Mouse (Mus musculus) spleen, postnatal 10 days (tissue): ENCODE results near the gene Esyt3.

Experiments used
- DNase-seq, 2 experiments: peaks; one replicate each; pipeline ENCODE4 v3.0.0; 2021 to 2022; ENCODE audit warnings: low spot score in 2 of 2

The Esyt3 gene

DNA sequence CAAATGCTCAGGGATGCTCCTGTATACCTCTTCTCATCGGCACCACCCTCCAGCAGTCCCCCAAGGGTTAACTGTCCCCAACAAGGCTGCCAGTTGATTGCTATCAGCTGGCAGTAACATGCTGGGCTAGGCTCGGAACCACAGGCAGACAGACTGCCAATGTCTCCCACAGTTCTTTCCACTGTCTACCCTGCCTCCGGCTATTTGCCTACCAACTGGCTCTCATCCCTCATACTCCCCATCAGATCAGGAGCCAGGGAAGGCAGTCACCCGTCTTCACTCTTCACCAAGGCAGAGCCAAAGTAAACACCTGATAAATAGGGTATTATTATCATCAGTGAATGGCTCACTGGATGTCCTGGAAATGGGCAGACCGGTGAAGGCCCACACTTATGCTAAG lies 3.6 kb downstream of the Esyt3 start:
- DNase-seq: no peak

DNA sequence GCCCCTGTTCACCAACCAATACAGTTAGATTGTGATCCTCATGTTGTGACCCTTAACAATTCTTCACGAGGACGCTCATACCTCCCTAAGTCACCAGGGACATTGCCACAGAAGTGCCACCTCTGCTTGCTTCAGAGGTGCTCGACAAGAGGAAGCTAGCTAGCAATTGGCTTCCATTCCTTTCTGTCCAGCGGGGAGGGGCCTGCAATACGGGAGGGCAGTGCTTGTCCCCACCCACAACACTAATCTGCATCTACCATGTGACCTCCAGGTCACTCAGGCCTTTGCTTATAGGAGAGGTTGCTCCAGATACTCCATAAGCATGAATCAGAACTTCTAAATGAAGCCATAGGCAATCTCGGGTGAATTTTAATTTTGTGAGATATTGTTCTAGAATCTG lies 5.0 kb downstream of the Esyt3 start:
- DNase-seq: no peak

GRCm38 (mm10) chr9:99352964-99353363 lies 5.4 kb downstream of the Esyt3 start:
- DNase-seq: no peak

DNA sequence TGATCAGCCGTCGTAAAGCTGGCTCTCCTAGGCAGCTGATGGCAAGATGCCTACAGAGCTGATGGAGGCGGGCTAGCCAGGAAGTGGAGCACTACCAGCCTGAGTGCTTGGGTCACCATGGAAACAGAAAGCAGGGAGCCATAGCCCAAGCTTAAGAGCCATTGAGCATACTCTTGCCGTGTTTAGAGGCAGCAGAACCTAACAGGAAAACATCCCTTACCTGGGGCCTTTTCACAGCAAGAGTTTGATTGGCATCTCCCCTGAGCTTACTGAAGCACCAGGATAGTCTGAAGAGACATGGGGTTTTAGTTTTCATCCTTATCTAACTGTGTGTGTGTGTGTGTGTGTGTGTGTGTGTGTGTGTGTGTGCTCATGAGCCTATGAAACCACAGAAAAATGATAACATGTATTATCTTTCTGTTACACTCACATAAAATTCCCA lies 13.0 kb downstream of the Esyt3 start:
- no peak for DNase-seq

DNA sequence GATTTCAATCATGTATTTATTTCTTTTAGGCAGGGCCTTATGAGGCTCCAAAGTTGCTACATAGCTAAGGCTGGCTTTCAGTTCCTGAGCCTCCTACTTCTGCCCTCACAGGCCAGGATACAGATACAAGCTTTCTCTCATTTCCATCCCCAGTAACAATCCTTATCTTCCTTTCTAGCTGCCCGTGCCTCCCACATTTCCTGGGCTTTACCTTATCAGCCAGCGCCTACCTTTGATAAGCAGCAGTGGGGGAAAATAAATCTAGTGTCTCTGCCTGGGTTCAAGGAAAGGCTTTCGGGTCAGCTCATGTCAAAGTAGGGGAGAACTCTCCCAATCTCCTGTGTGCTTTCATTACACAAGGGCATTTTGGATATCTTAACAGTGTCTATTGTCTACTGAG lies 16.8 kb downstream of the Esyt3 start:
- DNase-seq: no peak

DNA sequence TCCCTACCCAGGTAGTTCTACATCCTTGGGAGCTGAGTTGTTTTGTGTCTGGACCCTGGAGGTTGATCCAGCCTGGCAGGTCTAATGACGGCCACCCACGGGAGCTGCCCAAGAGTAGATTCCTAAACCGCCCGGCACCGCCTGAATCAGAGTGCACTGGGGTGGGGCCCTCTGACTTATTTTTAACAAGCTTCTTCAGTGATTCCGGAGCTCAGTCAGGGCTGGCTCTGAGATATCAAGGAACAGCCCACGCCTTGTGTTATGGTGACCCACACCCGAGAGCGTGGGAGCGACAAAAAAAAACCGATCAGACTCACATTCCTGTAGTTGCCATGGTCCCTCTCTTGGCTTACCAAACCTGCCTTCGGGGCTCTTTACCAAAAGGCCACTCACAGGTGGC lies 18.2 kb downstream of the Esyt3 start:
- no peak for DNase-seq

- no peak for DNase-seq
Measured at GRCm38 (mm10) chr9:99339182-99339581, 19.2 kb downstream of the Esyt3 start.

- DNase-seq: no peak
Measured at GRCm38 (mm10) chr9:99338293-99338692, 20.1 kb downstream of the Esyt3 start.

- no peak for DNase-seq
Measured at GRCm38 (mm10) chr9:99336538-99336937, 21.8 kb downstream of the Esyt3 start.

GRCm38 (mm10) chr9:99326881-99327280 lies 31.5 kb downstream of the Esyt3 start:
- no peak for DNase-seq

- DNase-seq: no peak
Measured at GRCm38 (mm10) chr9:99325961-99326360, 32.4 kb downstream of the Esyt3 start.

- no peak for DNase-seq
Measured at GRCm38 (mm10) chr9:99325208-99325929, 33.0 kb downstream of the Esyt3 start.

- DNase-seq: no peak
Measured at GRCm38 (mm10) chr9:99320006-99320405, 38.4 kb downstream of the Esyt3 start.

DNA sequence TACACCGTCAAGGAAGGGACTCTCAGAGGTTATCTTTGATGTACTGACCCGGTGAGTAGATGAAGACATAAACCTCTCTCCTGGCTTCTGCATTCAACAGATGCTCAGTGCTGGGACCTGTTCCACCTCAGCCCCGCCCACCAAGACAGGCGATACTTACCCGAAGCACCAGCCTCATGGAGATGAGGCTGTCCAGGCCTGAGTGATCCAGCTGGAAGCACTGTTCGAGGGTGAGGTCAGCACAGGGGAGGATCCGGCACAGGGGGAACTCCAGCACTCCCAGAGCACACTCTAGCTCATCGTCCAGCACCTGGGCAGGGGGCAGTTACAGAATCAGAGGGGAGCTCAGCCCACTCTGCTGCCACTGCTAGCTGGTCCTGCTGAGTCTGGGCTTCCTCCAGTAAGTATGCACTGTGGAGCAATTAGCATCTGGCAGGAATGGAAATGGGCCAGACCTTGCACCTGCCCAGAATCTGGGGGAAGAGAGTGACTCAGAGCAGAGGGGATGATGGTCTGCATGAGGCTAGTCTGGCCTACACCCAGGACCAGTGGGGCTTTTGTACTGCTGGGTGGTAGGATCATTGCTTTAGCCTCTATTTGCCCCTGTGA lies 38.9 kb downstream of the Esyt3 start:
- no peak for DNase-seq

DNA sequence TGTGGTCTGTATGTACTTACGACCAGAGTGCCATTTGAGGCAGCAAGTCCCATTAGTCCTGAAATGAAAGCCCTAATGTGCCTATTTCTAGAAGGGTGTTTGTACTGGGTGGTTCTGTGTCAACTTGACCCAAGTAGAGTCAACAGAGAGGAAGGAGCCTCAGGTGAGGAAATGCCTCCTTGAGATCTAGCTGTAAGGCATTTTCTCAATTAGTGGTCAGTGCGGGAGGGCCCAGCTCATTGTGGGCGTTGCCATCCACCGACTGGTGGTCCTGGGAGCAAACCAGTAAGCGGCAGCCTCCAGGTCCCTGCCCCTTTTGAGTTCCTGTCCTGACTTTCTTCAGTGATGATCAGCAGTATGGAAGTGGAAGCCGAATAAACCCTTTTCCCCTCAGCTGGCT lies 52.1 kb downstream of the Esyt3 start:
- no peak for DNase-seq

DNA sequence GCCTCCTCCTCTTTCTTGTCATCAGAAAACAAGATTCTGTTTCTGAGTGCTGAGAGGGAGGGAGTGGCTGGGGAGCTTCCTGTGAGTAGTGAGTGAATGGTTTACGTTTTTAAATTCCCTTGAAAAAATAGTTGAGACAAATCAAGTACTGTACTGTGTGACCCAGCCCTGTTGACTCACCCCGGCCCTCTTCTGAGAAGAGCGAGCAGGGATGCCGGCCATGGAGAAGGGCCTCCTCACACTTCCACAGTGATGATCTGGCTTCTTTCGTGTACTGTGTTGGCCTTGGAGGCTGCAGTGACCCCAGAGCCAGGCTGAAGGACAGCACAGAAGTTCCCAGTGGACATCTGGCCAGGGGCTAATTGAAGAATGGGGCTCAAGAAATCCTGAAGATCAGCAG lies 54.1 kb downstream of the Esyt3 start:
- no peak for DNase-seq
